In the genomic region with DNA sequence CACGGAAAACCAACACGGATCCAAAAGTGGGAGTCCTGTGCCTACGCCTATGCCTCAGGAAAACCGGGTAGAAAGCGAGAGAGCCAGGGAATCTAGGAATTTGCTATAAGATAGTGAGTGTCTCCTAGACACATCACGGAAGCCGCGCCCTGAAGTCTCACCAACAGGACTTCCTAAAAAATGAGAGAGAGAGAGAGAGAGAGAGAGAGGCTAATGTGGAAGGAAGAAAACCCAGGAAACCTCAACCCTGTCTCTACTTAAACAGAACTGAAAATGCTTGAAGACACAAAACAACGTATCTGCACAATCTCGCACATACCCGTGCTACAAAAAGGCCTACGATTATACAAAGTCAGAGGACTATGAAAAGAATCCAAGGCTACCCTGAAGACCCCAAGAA, we compare ENCODE assay signal across 14 mouse cellular contexts.
"Had no signal": no experiment of that assay in that cellular context is flagged by ENCODE, and none has a peak within 500 bp of the region (broad histone marks: within the 10 kb centered on the region; RNA-seq: fewer than 3 reads in every experiment).

No protein-coding gene starts in this region.

- H3K27ac ChIP-seq: limb, embryonic 13.5 days; midbrain, embryonic 15.5 days; neural tube, embryonic 13.5 days had no signal

- H3K4me2 ChIP-seq: limb, embryonic 13.5 days; liver, embryonic 11.5 days; midbrain, embryonic 11.5 days; midbrain, embryonic 15.5 days; neural tube, embryonic 13.5 days had no signal

- H3K27me3 ChIP-seq: limb, embryonic 13.5 days; megakaryocyte, embryonic 14.5 days; midbrain, embryonic 15.5 days; neural tube, embryonic 13.5 days had no signal

- ATAC-seq: intestine, embryonic 16.5 days; midbrain, embryonic 15.5 days had no signal

- H3K4me3 ChIP-seq: limb, embryonic 13.5 days; megakaryocyte, embryonic 14.5 days; midbrain, embryonic 15.5 days; neural tube, embryonic 13.5 days had no signal

- H3K9me3 ChIP-seq: limb, embryonic 13.5 days; megakaryocyte, embryonic 14.5 days; midbrain, embryonic 15.5 days; neural tube, embryonic 13.5 days had no signal

- H3K9ac ChIP-seq: limb, embryonic 13.5 days; midbrain, embryonic 15.5 days; neural tube, embryonic 13.5 days had no signal

- DNase-seq: kidney, adult 8-10 months; kidney, postnatal 25 days; layer of hippocampus, postnatal 36 days; lung, adult 18-20 months; retina, postnatal 1 day; right cerebral cortex, postnatal 14 days; thymus, adult 18-20 months had no signal

- H3K36me3 ChIP-seq: midbrain, embryonic 15.5 days; neural tube, embryonic 13.5 days had no signal
